Mouse (Mus musculus) neural tube, embryonic 14.5 days (tissue): ENCODE measurements around the gene Rnpc3. TPM values are rescaled to one million over a fixed set of nuclear protein-coding genes. Genes with fewer than 3 reads are reported as not detected.

Experiments
- ATAC-seq: fragments of 200-750 bp; cut with Nextera tagmentation; 2 replicates; pipeline ENCODE4 v1.8.0; 2017; ENCODE audit warnings: low read depth, mild to moderate bottlenecking, moderate TSS enrichment, moderate library complexity
- H3K27ac ChIP-seq: fragments of 300-500 bp; sonication (generic); 2 replicates; pipeline ENCODE4 v1.5.1; 2014; ENCODE audit warnings: low read depth, mild to moderate bottlenecking, control low read depth, low read length, moderate library complexity, mixed read lengths
- H3K27me3 ChIP-seq: fragments of 300-500 bp; sonication (generic); 2 replicates; pipeline ENCODE4 v1.6.1; 2014; ENCODE audit warnings: low read length; ENCODE audit not compliant: control insufficient read depth, insufficient read depth
- H3K36me3 ChIP-seq: fragments of 300-500 bp; sonication (generic); 2 replicates; pipeline ENCODE4 v1.6.1; 2014; ENCODE audit warnings: low read length, mixed read lengths; ENCODE audit not compliant: control insufficient read depth, insufficient read depth
- H3K4me1 ChIP-seq: fragments of 300-500 bp; sonication (generic); 2 replicates; pipeline ENCODE4 v1.6.1; 2014; ENCODE audit warnings: low read length; ENCODE audit not compliant: control insufficient read depth, insufficient read depth
- H3K4me2 ChIP-seq: fragments of 300-500 bp; sonication (generic); 2 replicates; pipeline ENCODE4 v1.6.1; 2014; ENCODE audit warnings: mild to moderate bottlenecking, low read depth, low read length, control low read depth
- H3K4me3 ChIP-seq: fragments of 300-500 bp; sonication (generic); 2 replicates; pipeline ENCODE4 v1.5.1; 2014; ENCODE audit warnings: low read depth, low read length, control low read depth, mixed read lengths
- H3K9ac ChIP-seq: fragments of 300-500 bp; sonication (generic); replicated peaks from 2 replicates; pipeline ENCODE4 v1.6.1; 2014; ENCODE audit warnings: low read depth, mild to moderate bottlenecking, control low read depth, low read length, mixed read lengths
- H3K9me3 ChIP-seq: fragments of 300-500 bp; sonication (generic); 2 replicates; pipeline ENCODE4 v1.6.1; 2016; ENCODE audit warnings: low read length; ENCODE audit not compliant: control insufficient read depth
- WGBS: fragments of 180-500 bp; shearing (Covaris S2); extraction: QIAGEN DNeasy Blood & Tissue Kit; methylation state at CpG from one replicate; pipeline ENCODE4 v1.1.7; 2014; 5-methylcytosine and 5-hydroxymethylcytosine counted together
- polyA plus RNA-seq: library from polyadenylated mRNA; unstranded; fragments of >200 nt; fragmentation: Nextera tagmentation; extraction: Ambion mirVana; gene quantifications from 2 replicates; pipeline ENCODE4 v1.2.1, GENCODE M21; 2014

Gene Rnpc3
- polyA plus RNA-seq, 1 experiment from 2014 or later = 70.8 TPM

DNA sequence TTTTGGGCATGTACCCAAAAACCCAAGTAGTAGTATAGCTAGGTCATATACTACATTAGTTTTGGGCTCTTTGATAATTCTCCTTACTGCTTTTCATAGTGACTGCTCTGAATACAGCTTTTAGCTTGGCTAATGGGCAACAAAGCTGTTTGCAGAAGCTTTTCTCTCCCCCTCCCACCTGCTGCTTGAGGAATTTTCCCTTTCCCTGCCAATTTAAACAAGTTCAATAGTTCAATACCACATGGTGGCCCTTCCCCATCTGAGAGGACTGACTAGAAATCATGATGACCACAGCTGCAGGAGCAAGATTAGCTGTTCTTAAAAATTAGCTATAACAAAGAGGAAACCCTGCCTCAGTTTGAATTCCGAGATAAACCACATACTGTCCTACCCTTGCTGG lies 39.1 kb downstream of the Rnpc3 start:
- Histone ChIP-seq H3K27ac (no peak overlapping the region), H3K36me3 (no peaks in the 10 kb centered on the region), H3K9ac (no peak overlapping the region), H3K27me3 (no peaks in the 10 kb centered on the region), H3K4me2 (no peak overlapping the region), H3K4me1 (no peaks in the 10 kb centered on the region), H3K4me3 (no peak overlapping the region), H3K9me3 (no peaks in the 10 kb centered on the region)
- ATAC-seq = no peak; the same call in 1 of the 2 replicates
- 64% methylated on average over 1 of the region's 1 CpGs for WGBS

- no peaks in the 10 kb centered on the region for H3K36me3 ChIP-seq
- WGBS = 79% methylated on average over 4 of the region's 4 CpGs
- no peaks in the 10 kb centered on the region for H3K9me3 ChIP-seq
- H3K9ac ChIP-seq = no peak overlapping the region
- no peaks in the 10 kb centered on the region for H3K4me1 ChIP-seq
- ATAC-seq = no peak
- no peak overlapping the region for H3K4me2 ChIP-seq
- H3K27ac ChIP-seq = no peak overlapping the region
- H3K4me3 ChIP-seq = no peak overlapping the region
- H3K27me3 ChIP-seq = no peaks in the 10 kb centered on the region
Measured at GRCm38 (mm10) chr3:113574578-113574977, 55.4 kb downstream of the Rnpc3 start.

DNA sequence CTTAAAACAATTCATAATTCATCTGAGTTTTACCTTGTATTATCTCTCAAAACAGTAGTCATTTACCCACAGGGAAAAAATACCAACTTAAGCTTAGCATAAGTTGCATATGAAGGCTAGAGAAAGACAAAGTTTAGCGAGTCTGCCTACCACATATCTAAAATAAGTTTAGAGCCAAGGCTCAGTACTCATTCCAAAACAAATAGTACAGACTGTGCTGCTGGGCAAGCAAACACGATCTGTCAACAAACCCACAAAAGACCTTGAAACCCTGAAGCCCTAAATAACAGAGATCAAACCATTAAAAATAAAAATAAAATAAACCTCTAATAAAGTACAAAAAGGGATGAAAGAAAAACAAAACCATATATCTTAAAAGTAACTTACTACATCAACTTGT lies 55.8 kb downstream of the Rnpc3 start:
- no peaks in the 10 kb centered on the region for H3K9me3 ChIP-seq
- H3K9ac ChIP-seq = no peak overlapping the region
- WGBS = 85% methylated on average over 2 of the region's 2 CpGs
- H3K27ac ChIP-seq = no peak overlapping the region
- no peak for ATAC-seq
- no peaks in the 10 kb centered on the region for H3K27me3 ChIP-seq
- H3K4me3 ChIP-seq = no peak overlapping the region
- H3K4me2 ChIP-seq = no peak overlapping the region
- H3K4me1 ChIP-seq = no peaks in the 10 kb centered on the region
- no peaks in the 10 kb centered on the region for H3K36me3 ChIP-seq

DNA sequence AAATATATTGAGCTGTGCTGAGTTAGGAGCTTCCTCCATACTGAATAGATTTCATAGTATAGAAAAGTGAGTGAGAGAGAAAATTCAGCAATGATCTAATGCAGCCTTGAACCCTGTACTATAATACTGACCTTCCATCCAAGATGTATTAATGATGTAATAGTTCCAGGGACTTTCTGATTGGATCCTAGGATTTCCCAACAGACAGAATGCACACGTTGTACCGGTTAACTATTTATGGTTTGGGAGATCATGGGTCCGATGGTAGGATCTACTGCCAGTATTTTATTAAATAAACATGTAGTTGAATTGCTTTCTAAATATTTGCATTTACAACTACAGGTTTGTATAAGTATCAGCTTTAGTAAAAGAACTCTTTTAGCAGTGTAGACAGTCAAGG lies 57.8 kb downstream of the Rnpc3 start:
- H3K4me1 ChIP-seq = no peaks in the 10 kb centered on the region
- H3K27me3 ChIP-seq = no peaks in the 10 kb centered on the region
- H3K27ac ChIP-seq = no peak overlapping the region
- H3K4me3 ChIP-seq = no peak overlapping the region
- no peaks in the 10 kb centered on the region for H3K36me3 ChIP-seq
- H3K9me3 ChIP-seq = no peaks in the 10 kb centered on the region
- no peak overlapping the region for H3K9ac ChIP-seq
- no peak overlapping the region for H3K4me2 ChIP-seq
- WGBS = 85% methylated on average over 3 of the region's 3 CpGs
- no peak for ATAC-seq

Other genes starting within 250 kb of the Rnpc3 start
- gene Amy2a1, start 97.7 kb downstream of the Rnpc3 start, polyA plus RNA-seq = not detected in 2 replicates
- 32.4 and 32.5 TPM in 2 replicates for gene Amy1, start 23.4 kb downstream of the Rnpc3 start, polyA plus RNA-seq